Mouse (Mus musculus): ENCODE data around the gene Tex52. TPM values are rescaled to one million over a fixed set of nuclear protein-coding genes. Genes with fewer than 3 reads are reported as not detected.

Tex52 gene
- total RNA-seq, 1 experiment from 2014 or later = not detected

GRCm38 (mm10) chr6:128416169-128416568 is 40.9 kb downstream of the Tex52 start:
- ATAC-seq (replicated peaks in 1 of 2; ENCODE audit: insufficient read depth in 1 of 2, low FRiP score in 2 of 2, low TSS enrichment in 1 of 2, low read depth in 1 of 2, poor library complexity in 2 of 2, severe bottlenecking in 2 of 2) = no peak

- ATAC-seq (replicated peaks in 1 of 2; ENCODE audit: insufficient read depth in 1 of 2, low FRiP score in 2 of 2, low TSS enrichment in 1 of 2, low read depth in 1 of 2, poor library complexity in 2 of 2, severe bottlenecking in 2 of 2) = no peak
Observed at GRCm38 (mm10) chr6:128418076-128418475, 42.8 kb downstream of the Tex52 start.

GRCm38 (mm10) chr6:128421036-128421435 is 45.8 kb downstream of the Tex52 start:
- no peak for ATAC-seq (replicated peaks in 1 of 2; ENCODE audit: insufficient read depth in 1 of 2, low FRiP score in 2 of 2, low TSS enrichment in 1 of 2, low read depth in 1 of 2, poor library complexity in 2 of 2, severe bottlenecking in 2 of 2)

GRCm38 (mm10) chr6:128421480-128421879 is 46.2 kb downstream of the Tex52 start:
- ATAC-seq (replicated peaks in 1 of 2; ENCODE audit: insufficient read depth in 1 of 2, low FRiP score in 2 of 2, low TSS enrichment in 1 of 2, low read depth in 1 of 2, poor library complexity in 2 of 2, severe bottlenecking in 2 of 2) = no peak

- ATAC-seq (replicated peaks in 1 of 2; ENCODE audit: insufficient read depth in 1 of 2, low FRiP score in 2 of 2, low TSS enrichment in 1 of 2, low read depth in 1 of 2, poor library complexity in 2 of 2, severe bottlenecking in 2 of 2) = no peak
Observed at GRCm38 (mm10) chr6:128423496-128424268, 48.4 kb downstream of the Tex52 start.

- peak; percentile 96 to 97 for ATAC-seq (replicated peaks in 1 of 2; ENCODE audit: insufficient read depth in 1 of 2, low FRiP score in 2 of 2, low TSS enrichment in 1 of 2, low read depth in 1 of 2, poor library complexity in 2 of 2, severe bottlenecking in 2 of 2)
Observed at GRCm38 (mm10) chr6:128424269-128425019, 49.2 kb downstream of the Tex52 start, which contains the start of gene Itfg2. Gene Itfg2 (minus strand): TSS chr6:128424931.

GRCm38 (mm10) chr6:128425046-128425445 is 49.8 kb downstream of the Tex52 start:
- ATAC-seq (replicated peaks in 1 of 2; ENCODE audit: insufficient read depth in 1 of 2, low FRiP score in 2 of 2, low TSS enrichment in 1 of 2, low read depth in 1 of 2, poor library complexity in 2 of 2, severe bottlenecking in 2 of 2) = no peak

- no peak for ATAC-seq (replicated peaks in 1 of 2; ENCODE audit: insufficient read depth in 1 of 2, low FRiP score in 2 of 2, low TSS enrichment in 1 of 2, low read depth in 1 of 2, poor library complexity in 2 of 2, severe bottlenecking in 2 of 2)
Observed at GRCm38 (mm10) chr6:128427571-128427970, 52.3 kb downstream of the Tex52 start.

GRCm38 (mm10) chr6:128429300-128429699 is 54.0 kb downstream of the Tex52 start:
- no peak for ATAC-seq (replicated peaks in 1 of 2; ENCODE audit: insufficient read depth in 1 of 2, low FRiP score in 2 of 2, low TSS enrichment in 1 of 2, low read depth in 1 of 2, poor library complexity in 2 of 2, severe bottlenecking in 2 of 2)

- ATAC-seq (replicated peaks in 1 of 2; ENCODE audit: insufficient read depth in 1 of 2, low FRiP score in 2 of 2, low TSS enrichment in 1 of 2, low read depth in 1 of 2, poor library complexity in 2 of 2, severe bottlenecking in 2 of 2) = no peak
Observed at GRCm38 (mm10) chr6:128429826-128430225, 54.6 kb downstream of the Tex52 start.

- ATAC-seq (replicated peaks in 1 of 2; ENCODE audit: insufficient read depth in 1 of 2, low FRiP score in 2 of 2, low TSS enrichment in 1 of 2, low read depth in 1 of 2, poor library complexity in 2 of 2, severe bottlenecking in 2 of 2) = no peak
Observed at GRCm38 (mm10) chr6:128432356-128432915, 57.2 kb downstream of the Tex52 start.

- no peak for ATAC-seq (replicated peaks in 1 of 2; ENCODE audit: insufficient read depth in 1 of 2, low FRiP score in 2 of 2, low TSS enrichment in 1 of 2, low read depth in 1 of 2, poor library complexity in 2 of 2, severe bottlenecking in 2 of 2)
Observed at GRCm38 (mm10) chr6:128433566-128433965, 58.3 kb downstream of the Tex52 start.

Other genes starting within 250 kb of the Tex52 start
- 2.5 and 14.3 TPM in 2 replicates for gene Tspan9, start 231.9 kb upstream of the Tex52 start, total RNA-seq (2017)
- gene Tead4, start 74.6 kb upstream of the Tex52 start, total RNA-seq (2017) = not detected in 2 replicates
- 0.56 and 1.5 TPM in 2 replicates for gene Tulp3, start 19.6 kb upstream of the Tex52 start, total RNA-seq (2017)
- gene Rhno1, start 12.5 kb upstream of the Tex52 start, total RNA-seq (2017) = 49.2 and 50.2 TPM in 2 replicates
- 11.6 and 15.2 TPM in 2 replicates for gene Foxm1, start 12.5 kb upstream of the Tex52 start, total RNA-seq (2017)
- not detected in 2 replicates for gene Gm44596, start within 50 bp of the Tex52 start, total RNA-seq (2017)
- not detected in 2 replicates for gene Nrip2, start 23.8 kb downstream of the Tex52 start, total RNA-seq (2017)
- 32.2 and 51.9 TPM in 2 replicates for gene Itfg2, start 49.5 kb downstream of the Tex52 start, total RNA-seq (2017)
- gene Fkbp4, start 63.2 kb downstream of the Tex52 start, total RNA-seq (2017) = 211 and 308 TPM in 2 replicates
- not detected in 2 replicates for gene Pzp, start 151.3 kb downstream of the Tex52 start, total RNA-seq (2017)
- not detected in 2 replicates for gene A2ml1, start 206.2 kb downstream of the Tex52 start, total RNA-seq (2017)
- 3.1 TPM in 1 of 2 replicates, not detected in the other for gene Klrb1a, start 248.1 kb downstream of the Tex52 start, total RNA-seq (2017)

Data from hematopoietic stem cell, adult 5-6 weeks (primary cell).